In the genomic region with DNA sequence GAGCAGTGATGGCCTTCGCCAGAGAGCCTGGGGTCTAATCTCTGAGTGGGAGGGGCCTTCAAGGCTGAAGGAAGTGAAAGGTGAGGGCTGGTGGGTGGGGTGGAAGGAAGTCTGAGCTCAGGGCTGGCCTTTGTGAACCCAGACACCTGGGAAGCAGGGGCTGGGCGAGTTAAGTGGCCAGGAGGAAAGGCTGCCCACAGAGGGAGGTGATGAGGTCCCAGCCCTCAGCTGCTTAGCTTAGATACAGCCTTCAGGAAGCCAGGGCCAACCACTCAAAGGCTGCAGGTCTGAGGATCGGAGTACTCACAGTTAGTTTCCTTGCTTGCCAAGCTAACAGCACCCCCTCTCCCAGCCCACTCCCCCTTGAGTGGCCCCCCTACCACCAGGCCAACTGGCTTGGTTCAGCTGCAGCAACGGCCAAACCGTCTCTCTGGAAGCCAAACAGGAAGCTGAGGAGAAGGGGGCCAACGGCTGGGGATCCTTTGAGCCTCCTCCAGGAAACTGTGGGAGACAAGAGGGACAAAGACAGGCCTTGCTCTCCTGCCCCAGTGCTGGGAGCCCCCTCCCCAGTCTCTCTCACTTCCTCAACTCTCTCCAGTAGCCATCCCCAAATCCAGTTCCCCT, we compare ENCODE assay signal across 9 mouse cellular contexts. TPM values are rescaled to one million over a fixed set of nuclear protein-coding genes. Genes with fewer than 3 reads are reported as not detected.
DNase-seq lines count a peak whose midpoint lies in the region; ATAC-seq and TF ChIP-seq lines count a peak whose summit lies in the region.
"Had no signal": no experiment of that assay in that cellular context is flagged by ENCODE, and none has a peak within 500 bp of the region (broad histone marks: within the 10 kb centered on the region; RNA-seq: fewer than 3 reads in every experiment).

No protein-coding gene starts in this region.

- peak overlapping the region; percentile 43 for H3K27ac ChIP-seq in heart, postnatal 0 days (ENCODE audit: low read depth)
- peak overlapping the region; percentile 71 for H3K27ac ChIP-seq in liver, postnatal 0 days (ENCODE audit: low read depth)

- no peaks in the 10 kb centered on the region for H3K36me3 ChIP-seq in heart, postnatal 0 days (replicated peaks; ENCODE audit: control insufficient read depth, insufficient read depth, low read length)
- no peaks in the 10 kb centered on the region for H3K36me3 ChIP-seq in liver, postnatal 0 days (replicated peaks; ENCODE audit: insufficient read depth, low read length)

- no peak for ATAC-seq in heart, postnatal 0 days (ENCODE audit: insufficient read depth, low read depth)
- ATAC-seq in liver, postnatal 0 days, result peak; percentile 35

- WGBS in heart, postnatal 0 days, result 46% methylated on average over 6 of the region's 6 CpGs
- 24% methylated on average over 6 of the region's 6 CpGs for WGBS in liver, postnatal 0 days (ENCODE audit: insufficient replicate concordance)

- H3K4me2 ChIP-seq in heart, postnatal 0 days (ENCODE audit: low read depth, low read length), result no peak overlapping the region
- H3K4me2 ChIP-seq in liver, postnatal 0 days (ENCODE audit: low read depth, low read length), result no peak overlapping the region

- peaks cover 8% of the 10 kb centered on the region; the same call in 1 of the 2 replicates for H3K4me1 ChIP-seq in heart, postnatal 0 days (ENCODE audit: control insufficient read depth, insufficient read depth)
- peaks cover 55% of the 10 kb centered on the region for H3K4me1 ChIP-seq in liver, postnatal 0 days (ENCODE audit: insufficient read depth)

- no peak for TF ChIP-seq CTCF in heart, postnatal 0 days (IDR thresholded peaks at IDR 0.05; ENCODE audit: low read depth)
- no peak for TF ChIP-seq CTCF in liver, postnatal 0 days (IDR thresholded peaks at IDR 0.05; ENCODE audit: low read depth)

- peak; percentile 7 for DNase-seq in embryo, embryonic 10 days (ENCODE audit: low spot score)
- DNase-seq in embryo, embryonic 10.5 days (ENCODE audit: low spot score), result no peak
- peak; percentile 65 to 70 for DNase-seq in right cerebral cortex, postnatal 10 days (ENCODE audit: low spot score in 2 of 2)
- DNase-seq in right cerebral cortex, adult 18-20 months, result no peak
- DNase-seq in heart, postnatal 0 days (ENCODE audit: low spot score), result no peak
- peak; percentile 52 for DNase-seq in liver, postnatal 0 days
- DNase-seq in thymus, postnatal 25 days, result peak; percentile 68
- no peak for DNase-seq in embryo, embryonic 11 days

- no peak overlapping the region for H3K9ac ChIP-seq in heart, postnatal 0 days (replicated peaks; ENCODE audit: low read depth, low read length)
- H3K9ac ChIP-seq in liver, postnatal 0 days (replicated peaks), result 0 out of 2 replicates have a peak overlapping the region, but pooled peaks have one; percentile 28

- no peaks in the 10 kb centered on the region for H3K9me3 ChIP-seq in heart, postnatal 0 days (replicated peaks; ENCODE audit: control insufficient read depth, low read length)
- no peaks in the 10 kb centered on the region for H3K9me3 ChIP-seq in liver, postnatal 0 days (ENCODE audit: low read length)

- no peaks in the 10 kb centered on the region for H3K27me3 ChIP-seq in heart, postnatal 0 days (ENCODE audit: control insufficient read depth, insufficient read depth, low read length)
- no peaks in the 10 kb centered on the region for H3K27me3 ChIP-seq in liver, postnatal 0 days (ENCODE audit: insufficient read depth, low read length)
- H3K27me3 ChIP-seq: CH12.LX had no signal

- no peak for TF ChIP-seq EP300 in heart, postnatal 0 days (IDR thresholded peaks at IDR 0.05; ENCODE audit: low read depth)
- peak; percentile 55 for TF ChIP-seq EP300 in liver, postnatal 0 days (IDR thresholded peaks at IDR 0.05; ENCODE audit: low read depth)

- no peak overlapping the region for H3K4me3 ChIP-seq in heart, postnatal 0 days (ENCODE audit: low read depth, low read length)
- H3K4me3 ChIP-seq in liver, postnatal 0 days (ENCODE audit: low read depth, low read length), result no peak overlapping the region

RNA-seq across cellular contexts. Expression of gene Zfp36l2, which starts 26.4 kb away (rescaled TPM):
- 14.0 and 15.0 TPM in 2 replicates for total RNA-seq in heart, postnatal 0 days (2014; rRNA removed; ENCODE audit: low replicate concordance)
- 4.5 and 4.7 TPM in 2 replicates for polyA plus RNA-seq in heart, postnatal 0 days (2015; fragmentation: Nextera tagmentation; extraction: Ambion mirVana)
- 7.6 and 7.7 TPM in 2 replicates for polyA plus RNA-seq in liver, postnatal 0 days (2015; fragmentation: Nextera tagmentation; extraction: Ambion mirVana)

Comparison
In these comparisons a context has a peak if more than half of its experiments do, and no peak if none do; other contexts are left out.
1. DNase-seq: peak in embryo, embryonic 10 days (single experiment), right cerebral cortex, postnatal 10 days (2 of 2), liver, postnatal 0 days (single experiment) and thymus, postnatal 25 days (single experiment); none in embryo, embryonic 10.5 days (single experiment), right cerebral cortex, adult 18-20 months (single experiment), heart, postnatal 0 days (single experiment) and embryo, embryonic 11 days (single experiment).